Mouse (Mus musculus) kidney, adult 2 months (tissue): ENCODE measurements around the gene Car1.

Experiments
- CTCF ChIP-seq: fragments of 200-500 bp; conservative IDR thresholded peaks from 2 replicates; pipeline ENCODE4 v1.5.1; 2011; ENCODE audit warnings: low read depth, mild to moderate bottlenecking, control low read depth, low read length, moderate library complexity, mixed read lengths; ENCODE audit not compliant: insufficient read depth, insufficient read length
- POLR2A ChIP-seq: fragments of 200-500 bp; IDR thresholded peaks from one replicate; pipeline ENCODE4 v1.6.1; 2011; ENCODE audit warnings: low read depth, low read length, control low read depth

DNA sequence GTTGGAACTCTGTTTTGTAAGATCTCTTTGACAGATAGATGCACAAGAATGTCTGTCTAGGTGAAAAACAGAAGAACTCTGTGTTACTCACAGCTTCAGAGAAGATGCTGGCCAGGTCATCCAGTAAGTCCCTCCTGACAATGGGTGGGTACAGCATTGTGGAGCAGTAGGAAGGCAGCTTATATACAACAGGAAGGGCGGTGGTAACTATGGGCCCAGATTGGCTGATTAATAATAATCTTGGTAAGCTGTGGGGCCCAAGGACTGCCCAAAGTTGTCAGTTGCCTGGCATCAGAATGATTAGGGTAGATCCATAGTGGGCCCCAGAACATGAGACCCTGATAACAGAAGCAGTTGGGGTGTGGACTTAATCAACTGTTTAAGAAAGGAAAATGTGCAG lies at the start of gene Car1:
- TF ChIP-seq CTCF (no peak), POLR2A (no peak)
